In the genomic region with DNA sequence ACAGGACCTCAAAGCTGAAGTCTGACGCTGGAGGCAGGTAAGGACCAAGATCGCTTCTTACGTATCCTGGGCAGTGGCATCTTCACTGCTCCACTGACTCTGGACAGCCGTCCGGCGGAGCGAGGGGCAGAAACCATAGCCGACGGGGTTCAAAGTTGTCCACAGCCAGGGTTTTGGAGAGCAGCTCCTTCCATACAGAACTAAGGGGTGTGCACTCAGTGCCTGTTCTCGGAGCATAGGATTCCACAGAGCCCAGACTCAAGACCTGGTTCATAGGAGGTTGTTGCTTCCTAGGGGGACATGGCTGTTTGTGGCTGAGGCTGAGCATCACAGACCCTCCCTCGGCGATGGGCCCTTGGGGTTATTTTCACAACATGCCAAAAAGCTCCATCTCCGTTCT, we compare ENCODE assay signal across 8 mouse cellular contexts. TPM values are rescaled to one million over a fixed set of nuclear protein-coding genes. Genes with fewer than 3 reads are reported as not detected.
DNase-seq lines count a peak whose midpoint lies in the region; ATAC-seq and TF ChIP-seq lines count a peak whose summit lies in the region.

No protein-coding gene starts in this region.

- TF ChIP-seq CTCF in left cerebral cortex, adult 2 months (IDR thresholded peaks at IDR 0.05): no peak

- no peak overlapping the region for H3K27ac ChIP-seq in left cerebral cortex, adult 2 months
- H3K27ac ChIP-seq in embryonic facial prominence, embryonic 15.5 days (replicated peaks): no peak overlapping the region
- no peak overlapping the region for H3K27ac ChIP-seq in limb, embryonic 11.5 days (replicated peaks; ENCODE audit: low read depth, low read length)
- H3K27ac ChIP-seq in neural tube, embryonic 14.5 days (ENCODE audit: low read depth, low read length): no peak overlapping the region

- H3K4me3 ChIP-seq in left cerebral cortex, adult 2 months: peak overlapping the region; percentile 34
- H3K4me3 ChIP-seq in embryonic facial prominence, embryonic 15.5 days (replicated peaks): peak overlapping the region; percentile 46
- peak overlapping the region; percentile 32 for H3K4me3 ChIP-seq in limb, embryonic 11.5 days (ENCODE audit: low read depth, low read length)
- H3K4me3 ChIP-seq in neural tube, embryonic 14.5 days (ENCODE audit: low read depth, low read length): peak overlapping the region; percentile 34

- 14% methylated on average over 13 of the region's 13 CpGs for WGBS in embryonic facial prominence, embryonic 15.5 days
- WGBS in limb, embryonic 11.5 days: 23% methylated on average over 13 of the region's 13 CpGs
- 21% methylated on average over 13 of the region's 13 CpGs for WGBS in neural tube, embryonic 14.5 days

- no peaks in the 10 kb centered on the region for H3K9me3 ChIP-seq in embryonic facial prominence, embryonic 15.5 days (replicated peaks)
- no peaks in the 10 kb centered on the region; the same call in 1 of the 2 replicates for H3K9me3 ChIP-seq in limb, embryonic 11.5 days (ENCODE audit: control insufficient read depth, low read length)
- H3K9me3 ChIP-seq in neural tube, embryonic 14.5 days (ENCODE audit: control insufficient read depth, low read length): no peaks in the 10 kb centered on the region

- H3K36me3 ChIP-seq in embryonic facial prominence, embryonic 15.5 days: no peaks in the 10 kb centered on the region
- no peaks in the 10 kb centered on the region for H3K36me3 ChIP-seq in limb, embryonic 11.5 days (ENCODE audit: control insufficient read depth, insufficient read depth, low read length)
- H3K36me3 ChIP-seq in neural tube, embryonic 14.5 days (ENCODE audit: control insufficient read depth, insufficient read depth, low read length): no peaks in the 10 kb centered on the region

- H3K27me3 ChIP-seq in embryonic facial prominence, embryonic 15.5 days: peaks cover 50% of the 10 kb centered on the region
- H3K27me3 ChIP-seq in limb, embryonic 11.5 days (ENCODE audit: control insufficient read depth, insufficient read depth, low read length): peaks cover 36% of the 10 kb centered on the region
- peaks cover 36% of the 10 kb centered on the region for H3K27me3 ChIP-seq in neural tube, embryonic 14.5 days (ENCODE audit: control insufficient read depth, insufficient read depth, low read length)

- H3K4me1 ChIP-seq in embryonic facial prominence, embryonic 15.5 days: peaks cover 10% of the 10 kb centered on the region
- no peaks in the 10 kb centered on the region; the same call in 1 of the 2 replicates for H3K4me1 ChIP-seq in limb, embryonic 11.5 days (ENCODE audit: control insufficient read depth, insufficient read depth, low read length)
- H3K4me1 ChIP-seq in neural tube, embryonic 14.5 days (ENCODE audit: control insufficient read depth, insufficient read depth, low read length): peaks cover 5% of the 10 kb centered on the region; the same call in 1 of the 2 replicates

- no peak overlapping the region for H3K9ac ChIP-seq in embryonic facial prominence, embryonic 15.5 days
- H3K9ac ChIP-seq in limb, embryonic 11.5 days (ENCODE audit: low read length): no peak overlapping the region
- peak overlapping the region; percentile 32; the same call in 1 of the 2 replicates for H3K9ac ChIP-seq in neural tube, embryonic 14.5 days (replicated peaks; ENCODE audit: low read depth, low read length)

- H3K4me2 ChIP-seq in embryonic facial prominence, embryonic 15.5 days (replicated peaks): peak overlapping the region; percentile 86
- peak overlapping the region; percentile 72 for H3K4me2 ChIP-seq in limb, embryonic 11.5 days (ENCODE audit: low read depth, severe bottlenecking)
- H3K4me2 ChIP-seq in neural tube, embryonic 14.5 days (ENCODE audit: low read depth, low read length): peak overlapping the region; percentile 79

- ATAC-seq in embryonic facial prominence, embryonic 15.5 days (ENCODE audit: insufficient number of reproducible peaks, low FRiP score, low TSS enrichment, low read depth): no peak
- no peak for ATAC-seq in limb, embryonic 11.5 days (ENCODE audit: insufficient number of reproducible peaks, low FRiP score, low TSS enrichment, low read depth)
- no peak for ATAC-seq in neural tube, embryonic 14.5 days (ENCODE audit: low read depth)

- intact Hi-C loops in left cerebral cortex, adult 2 months (cut with DNase I): no loop called here
- intact Hi-C loops in left cerebral cortex, postnatal 36 days (cut with DNase I): no loop called here
- intact Hi-C loops in gastrocnemius, postnatal 36 days (cut with DNase I): no loop called here

- no peak for DNase-seq in left cerebral cortex, adult 2 months (ENCODE audit: extremely low spot score in 1 of 2, low spot score in 2 of 2)
- no peak for DNase-seq in left cerebral cortex, postnatal 36 days (ENCODE audit: low spot score in 2 of 2)
- DNase-seq in limb, embryonic 11.5 days (ENCODE audit: low spot score): no peak
- no peak for DNase-seq in spleen, adult 18-20 months
- DNase-seq in gastrocnemius, postnatal 36 days: no peak
- no peak for DNase-seq in adrenal gland, postnatal 36 days

RNA-seq across cellular contexts. Expression of gene Slc6a3, which starts 0.3 kb away (rescaled TPM):
- total RNA-seq in left cerebral cortex, adult 2 months (2021): under 1 TPM in 1 of 2 experiments, not detected in 1; 0.12 TPM
- under 1 TPM; 0.10 to 0.23 TPM for total RNA-seq in left cerebral cortex, postnatal 36 days (2021)
- 0.08 and 0.17 TPM in 2 replicates for polyA plus RNA-seq in embryonic facial prominence, embryonic 15.5 days (2015; fragmentation: Nextera tagmentation; extraction: Ambion mirVana)
- 0.11 and 0.17 TPM in 2 replicates for polyA plus RNA-seq in limb, embryonic 11.5 days (2014; fragmentation: Nextera tagmentation; extraction: Ambion mirVana)
- polyA plus RNA-seq in neural tube, embryonic 14.5 days (2014; fragmentation: Nextera tagmentation; extraction: Ambion mirVana): 0.12 TPM in 1 of 2 replicates, not detected in the other
- total RNA-seq in gastrocnemius, postnatal 36 days (2021): not detected
- total RNA-seq in adrenal gland, postnatal 36 days (2021): not detected
